Mouse (Mus musculus): ENCODE measurements around the gene Phtf1.

Gene Phtf1

GRCm38 (mm10) chr3:104020101-104020500 is 52.2 kb downstream of the Phtf1 start:
- DNase-seq (ENCODE audit: low spot score) = no peak

- no peak for DNase-seq (ENCODE audit: low spot score)
These were observed 59.0 kb downstream of the Phtf1 start for GRCm38 (mm10) chr3:104026938-104027337.

GRCm38 (mm10) chr3:104032086-104032485 is 64.2 kb downstream of the Phtf1 start:
- DNase-seq (ENCODE audit: low spot score) = no peak

GRCm38 (mm10) chr3:104032747-104033146 is 64.8 kb downstream of the Phtf1 start:
- DNase-seq (ENCODE audit: low spot score) = no peak

DNA sequence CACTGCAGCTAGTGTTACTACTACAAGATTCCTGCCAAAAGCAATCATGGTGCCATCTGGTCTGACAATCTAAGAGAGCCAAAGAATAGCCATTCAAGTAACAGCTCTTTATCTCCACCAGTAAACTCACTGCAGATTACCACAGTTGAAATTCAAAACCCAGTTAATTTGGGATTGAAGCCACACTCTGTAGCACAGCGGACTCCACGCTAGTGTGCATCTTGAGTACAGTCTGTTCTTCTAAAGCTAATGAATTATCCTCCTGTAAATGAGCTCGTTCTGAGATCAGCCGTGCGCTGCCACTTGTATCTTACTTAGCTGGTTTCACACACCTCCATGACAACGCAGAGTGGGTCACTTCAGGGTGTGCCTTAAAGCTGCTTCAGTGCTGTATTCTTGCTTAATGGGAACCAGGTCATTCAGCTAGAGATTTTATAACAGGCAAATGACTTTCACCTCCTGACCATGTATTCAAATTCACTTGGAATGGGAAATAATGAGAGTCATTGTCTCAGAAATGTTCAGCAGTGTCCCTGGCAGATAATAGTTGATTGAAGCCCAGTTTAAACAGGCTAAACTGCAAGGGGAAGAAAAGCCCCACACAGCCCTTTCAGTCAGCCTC is 91.2 kb downstream of the Phtf1 start:
- peak; percentile 49 for DNase-seq (ENCODE audit: low spot score)

- DNase-seq (ENCODE audit: low spot score) = no peak
These were observed 101.5 kb downstream of the Phtf1 start for GRCm38 (mm10) chr3:104069395-104069794.
